Mouse (Mus musculus): ENCODE results near the gene Tmem72.

The Tmem72 gene

DNA sequence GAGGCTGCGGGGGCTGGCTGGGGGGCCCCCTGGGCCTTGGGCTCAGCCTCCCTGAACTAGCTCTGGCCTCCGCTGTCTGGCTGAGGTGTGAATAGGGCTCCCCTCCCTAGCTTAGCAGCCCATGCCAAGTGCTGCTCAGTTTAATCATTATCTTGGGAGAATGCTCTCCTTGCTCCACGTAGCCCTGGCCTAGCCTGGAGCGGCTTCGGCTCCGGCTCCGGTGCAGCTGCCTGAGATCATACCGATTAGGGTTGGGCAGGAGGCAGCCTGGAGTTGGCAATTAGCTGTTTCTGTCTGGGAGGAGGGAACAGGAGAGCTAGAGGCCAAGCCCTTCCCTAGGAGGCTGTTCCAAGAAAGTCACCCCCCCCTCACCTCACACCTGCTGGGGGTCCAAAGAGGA is at the start of gene Tmem72:
Tmem72 (minus strand) TSS at position 248 of the 400 bp plus-strand sequence.
- DNase-seq (ENCODE audit: low spot score in 2 of 2), result no peak

DNA sequence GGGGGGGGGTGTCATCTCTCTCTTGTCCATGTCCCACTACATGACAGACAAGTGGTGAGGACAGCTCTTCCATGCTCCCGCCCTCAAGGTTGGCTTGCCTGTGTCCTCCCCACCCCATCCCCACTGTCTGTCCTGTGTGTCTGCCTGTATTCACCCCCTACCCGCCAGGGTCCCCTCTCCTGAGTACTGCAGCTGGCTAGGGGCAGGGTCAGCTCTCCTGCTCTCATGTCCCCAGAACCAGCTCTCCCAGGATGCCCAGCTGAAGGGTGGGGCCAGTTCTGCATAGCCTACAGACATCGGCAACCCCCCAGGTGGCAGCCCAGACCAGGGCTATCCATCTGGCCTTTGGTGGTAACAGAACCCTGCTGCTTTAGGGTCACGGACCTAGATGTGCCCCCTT is 47.8 kb upstream of the Tmem72 start:
- no peak for DNase-seq (ENCODE audit: low spot score in 2 of 2)

DNA sequence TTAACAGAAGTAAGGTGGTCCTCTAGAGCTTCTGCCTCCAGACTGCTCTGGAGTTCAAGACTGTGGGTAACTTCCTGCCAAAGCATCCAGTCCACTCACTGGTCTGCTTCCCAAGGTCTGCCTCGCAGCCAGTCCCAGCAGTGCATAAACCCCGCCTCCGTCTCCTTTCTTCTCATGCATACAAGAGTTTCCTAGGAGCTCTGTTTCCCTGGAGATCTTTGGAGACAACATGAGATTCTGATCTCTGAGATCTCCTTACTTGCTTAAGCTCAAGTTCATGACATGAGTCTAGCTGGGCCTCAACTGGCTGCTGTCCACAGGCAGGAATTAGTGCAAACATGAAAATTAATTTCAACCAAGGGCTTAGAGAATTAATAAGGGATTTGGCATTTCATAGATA is 45.6 kb upstream of the Tmem72 start:
- no peak for DNase-seq (ENCODE audit: low spot score in 2 of 2)

DNA sequence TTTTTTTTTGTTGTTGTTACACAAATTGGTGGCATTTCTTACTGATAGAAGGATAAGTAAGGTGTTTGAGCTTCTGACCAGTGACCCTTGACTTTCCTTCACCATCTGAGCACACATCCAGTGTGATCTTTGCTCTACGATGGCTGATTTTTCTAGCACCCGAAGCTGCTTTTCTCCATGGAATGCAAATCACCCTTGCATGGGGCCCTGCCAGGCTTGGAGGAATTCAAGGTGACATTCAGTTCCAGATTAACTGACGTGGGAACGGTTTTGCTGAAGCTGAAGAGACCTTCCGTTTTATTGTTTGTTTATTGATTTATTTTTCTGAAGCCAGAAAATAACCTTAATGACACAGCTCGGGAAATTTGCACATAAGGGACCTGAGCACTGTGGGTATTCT is 43.5 kb upstream of the Tmem72 start:
- no peak for DNase-seq (ENCODE audit: low spot score in 2 of 2)

DNA sequence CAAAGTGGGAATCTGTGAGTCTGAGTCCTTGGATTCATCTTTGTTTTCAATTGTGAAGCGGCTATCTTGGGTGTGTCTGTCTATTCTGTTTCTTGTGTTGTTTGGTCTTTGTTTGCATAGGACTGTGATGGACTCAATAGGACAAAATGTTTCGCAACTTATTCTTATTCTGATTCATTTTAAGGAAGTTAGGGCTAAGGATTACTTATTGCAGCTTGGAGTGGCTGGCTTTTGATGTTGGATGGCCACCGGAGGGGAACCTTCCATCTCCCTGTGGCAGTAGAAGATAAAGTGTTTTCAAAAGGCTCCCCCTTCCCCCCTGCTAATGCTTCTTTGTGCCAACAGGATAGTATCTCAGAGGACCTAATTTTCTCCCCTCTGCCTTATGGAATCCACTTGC is 39.7 kb upstream of the Tmem72 start:
- no peak for DNase-seq (ENCODE audit: low spot score in 2 of 2)

DNA sequence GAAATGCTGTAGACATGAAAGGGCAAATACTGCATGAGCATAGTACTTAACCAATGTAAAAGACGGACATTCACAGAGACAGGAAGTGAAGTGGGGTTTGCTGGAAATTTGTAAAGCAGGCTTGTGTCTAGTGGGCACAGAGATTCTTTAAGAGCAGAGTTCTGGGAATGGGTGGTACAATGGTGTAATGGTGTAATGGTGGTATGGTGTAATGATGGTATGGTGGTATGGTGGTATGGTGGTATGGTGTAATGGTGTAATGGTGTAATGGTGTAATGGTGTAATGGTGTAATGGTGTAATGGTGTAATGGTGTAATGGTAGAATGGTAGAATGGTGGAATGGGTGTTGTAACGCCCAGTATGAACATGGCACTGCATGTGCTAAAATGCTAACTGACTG is 21.3 kb upstream of the Tmem72 start:
- DNase-seq (ENCODE audit: low spot score in 2 of 2), result no peak

DNA sequence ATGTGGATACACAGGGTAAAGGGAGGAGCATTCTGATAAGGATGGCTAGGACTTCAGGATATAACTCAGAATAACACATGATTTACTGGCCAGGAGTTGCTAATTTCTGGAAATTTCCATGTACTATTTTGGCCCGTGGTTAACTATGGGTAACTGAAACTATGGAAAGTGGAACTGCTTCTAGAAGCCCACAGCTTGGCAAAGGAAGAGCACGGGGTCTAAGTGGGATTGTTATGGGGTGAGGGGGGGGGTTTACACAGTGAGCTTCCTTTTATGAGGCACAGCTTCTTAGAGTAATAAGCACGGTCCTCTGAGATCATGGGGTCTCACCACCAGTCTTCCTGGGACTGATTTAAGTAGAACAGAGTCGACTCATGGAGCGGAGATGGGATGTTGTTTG is 18.6 kb upstream of the Tmem72 start:
- no peak for DNase-seq (ENCODE audit: low spot score in 2 of 2)

DNA sequence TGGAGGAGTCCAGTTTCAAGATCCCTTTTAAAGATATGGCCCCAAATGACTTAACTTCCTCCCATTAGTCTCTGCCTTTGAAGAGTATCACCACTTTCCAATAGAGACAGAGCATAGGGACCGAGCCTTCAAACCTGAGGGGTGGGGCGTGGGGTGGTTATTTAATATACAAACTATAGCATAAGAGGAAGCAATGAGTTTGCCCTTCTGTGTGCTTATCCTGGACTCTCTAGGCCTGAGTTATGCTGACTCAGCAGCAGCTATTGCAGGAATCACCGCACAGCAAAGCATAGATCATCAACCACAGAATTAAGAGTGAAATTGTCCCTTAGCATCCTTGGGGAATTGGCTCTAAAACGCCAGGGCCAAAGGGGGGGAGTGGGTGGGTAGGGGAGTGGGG is 16.9 kb upstream of the Tmem72 start:
- DNase-seq (ENCODE audit: low spot score in 2 of 2), result no peak

DNA sequence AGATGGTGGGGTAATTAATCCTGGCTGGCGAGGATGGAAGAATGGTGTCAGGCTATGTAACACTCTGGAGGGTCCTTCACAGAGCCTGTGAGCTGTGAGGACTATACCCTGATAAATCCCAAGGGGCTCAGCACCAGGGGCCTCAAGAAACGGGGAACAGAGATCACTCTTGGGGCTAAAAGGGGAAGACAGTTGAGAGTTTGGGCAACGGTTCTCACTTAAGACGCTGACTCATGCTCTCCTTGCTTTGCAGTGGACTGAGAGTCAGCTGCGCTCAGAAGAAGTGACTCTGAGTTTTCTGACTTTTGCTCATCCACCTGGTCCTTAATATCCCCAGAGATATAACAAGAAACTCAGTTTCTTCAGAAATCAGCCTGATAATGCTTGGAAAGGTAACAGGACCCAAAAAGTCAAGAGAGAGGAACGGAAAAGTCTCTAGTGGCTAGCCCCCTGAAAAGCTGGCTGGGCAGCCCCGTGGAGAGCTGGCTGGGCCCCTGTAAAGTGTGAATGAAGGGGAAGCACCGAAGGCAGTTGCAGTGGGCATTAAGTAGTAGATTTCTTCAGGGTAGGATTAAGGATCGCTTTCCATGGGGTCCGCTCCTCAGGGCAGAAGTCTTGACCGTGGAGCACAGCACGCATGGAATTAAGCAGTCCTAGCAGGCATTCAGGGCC is 7.9 kb upstream of the Tmem72 start:
- no peak for DNase-seq (ENCODE audit: low spot score in 2 of 2)

DNA sequence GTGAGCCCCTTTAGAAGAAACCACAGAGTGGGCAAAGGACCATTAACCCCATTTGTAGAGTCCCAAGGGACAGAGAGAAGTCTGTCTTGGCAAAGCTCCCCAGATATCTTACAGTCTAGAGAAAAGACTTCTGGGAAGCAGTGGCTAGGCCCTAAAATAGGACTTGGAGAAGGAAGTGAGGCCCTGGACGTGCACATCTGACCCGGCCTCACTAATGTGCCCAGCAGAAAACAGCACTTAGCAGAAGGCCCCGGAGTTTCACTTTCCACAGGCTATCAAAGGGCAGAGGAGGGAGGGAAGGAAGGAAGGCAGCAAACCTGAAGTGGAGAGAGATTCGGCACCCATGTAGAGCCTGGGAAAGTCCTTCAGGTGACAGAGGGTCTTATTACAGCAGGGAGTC is 2.2 kb upstream of the Tmem72 start:
- DNase-seq (ENCODE audit: low spot score in 2 of 2), result no peak

DNA sequence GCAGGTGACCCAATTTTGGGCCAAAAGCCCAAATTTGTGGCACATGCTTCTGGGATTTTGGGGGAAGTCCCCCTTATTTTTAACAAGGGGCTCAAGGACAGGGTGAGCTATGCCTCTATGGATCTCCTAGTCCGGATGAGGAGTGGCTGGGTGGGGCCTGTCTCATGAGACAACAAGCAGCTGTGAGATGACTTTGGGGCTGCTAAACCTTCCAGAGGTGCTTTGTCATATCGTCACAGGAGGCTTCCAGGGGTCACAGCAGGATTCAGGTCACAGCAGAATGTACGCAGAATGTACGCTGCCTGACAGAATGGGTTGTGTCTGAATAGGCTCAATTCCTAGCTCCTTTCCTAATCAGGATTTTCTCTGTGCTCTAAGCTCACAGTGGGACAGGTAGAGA is 1.6 kb upstream of the Tmem72 start:
- DNase-seq (ENCODE audit: low spot score in 2 of 2), result no peak

DNA sequence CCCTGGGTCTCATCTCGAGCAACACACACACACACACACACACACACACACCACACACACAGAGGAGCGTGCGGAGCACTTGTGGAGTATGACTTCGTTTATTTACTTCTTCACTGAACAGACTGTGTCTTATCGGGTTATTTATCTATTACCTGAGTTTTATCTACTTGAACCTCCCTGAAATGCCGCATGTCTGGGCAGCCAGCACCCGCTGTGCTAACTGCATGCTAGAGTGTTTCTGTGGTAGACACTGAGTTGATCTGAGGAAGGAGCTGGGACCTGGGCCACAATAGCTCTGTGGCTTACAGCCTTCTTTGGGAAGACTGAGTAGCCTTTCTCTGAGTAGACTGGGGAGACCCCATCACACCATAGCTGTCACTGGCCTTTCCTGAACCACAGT is 1.1 kb upstream of the Tmem72 start:
- no peak for DNase-seq (ENCODE audit: low spot score in 2 of 2)

DNA sequence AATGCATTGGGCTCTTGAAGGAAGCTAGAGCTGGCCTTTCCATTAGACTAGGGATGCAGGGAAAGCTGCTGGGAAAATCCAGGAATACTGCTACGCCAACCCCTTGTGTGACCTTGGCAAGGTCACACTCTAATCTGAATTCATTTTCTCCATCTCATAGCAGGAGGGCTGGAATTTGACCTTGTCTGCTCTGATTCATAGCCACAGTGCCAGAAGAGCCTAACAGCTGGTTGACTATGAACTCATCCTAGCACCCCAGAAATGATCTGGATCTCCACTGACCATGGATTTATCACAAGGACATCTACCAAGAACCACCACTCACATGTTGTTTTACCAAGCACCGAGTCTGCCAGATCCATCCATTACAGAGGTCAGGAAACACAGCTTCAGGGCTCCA is 1.5 kb downstream of the Tmem72 start:
- no peak for DNase-seq (ENCODE audit: low spot score in 2 of 2)

DNA sequence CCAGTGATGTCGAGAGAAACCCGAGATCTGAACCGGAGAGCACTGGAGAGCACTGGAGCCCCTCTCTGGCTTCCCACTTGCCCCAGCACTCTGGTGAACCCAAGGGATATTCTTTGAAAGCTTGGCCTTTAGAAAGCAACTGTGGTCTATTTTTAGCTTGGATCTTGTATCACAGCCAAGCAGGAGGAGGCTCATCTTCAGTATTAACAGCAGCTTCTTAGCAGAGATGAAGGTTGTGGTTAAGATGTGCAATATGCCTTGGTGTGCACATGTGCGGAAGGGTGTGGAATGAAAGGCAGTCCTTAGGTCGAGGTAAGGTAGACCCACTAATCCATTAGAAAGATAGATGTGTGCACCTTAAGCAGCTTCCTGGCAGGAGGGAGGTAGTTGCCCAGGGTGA is 2.1 kb downstream of the Tmem72 start:
- DNase-seq (ENCODE audit: low spot score in 2 of 2), result no peak

DNA sequence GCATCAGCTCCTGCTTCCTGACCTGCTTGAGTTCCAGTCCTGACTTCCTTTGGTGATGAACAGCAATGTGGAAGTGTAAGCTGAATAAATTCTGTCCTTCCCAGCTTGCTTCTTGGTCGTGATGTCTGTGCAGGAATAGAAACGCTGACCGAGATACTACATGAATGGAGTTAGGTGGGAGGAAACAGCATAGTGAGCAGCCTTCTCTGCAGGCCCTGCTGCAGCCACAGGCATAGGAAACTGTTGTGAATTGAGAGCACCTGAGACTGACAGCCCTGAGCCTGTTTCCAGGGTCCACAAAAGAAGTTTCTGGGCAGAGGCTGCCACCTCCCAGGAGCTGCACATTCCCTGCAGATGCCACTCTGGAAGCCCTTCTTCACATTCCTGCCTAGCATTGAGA is 2.7 kb downstream of the Tmem72 start:
- no peak for DNase-seq (ENCODE audit: low spot score in 2 of 2)

DNA sequence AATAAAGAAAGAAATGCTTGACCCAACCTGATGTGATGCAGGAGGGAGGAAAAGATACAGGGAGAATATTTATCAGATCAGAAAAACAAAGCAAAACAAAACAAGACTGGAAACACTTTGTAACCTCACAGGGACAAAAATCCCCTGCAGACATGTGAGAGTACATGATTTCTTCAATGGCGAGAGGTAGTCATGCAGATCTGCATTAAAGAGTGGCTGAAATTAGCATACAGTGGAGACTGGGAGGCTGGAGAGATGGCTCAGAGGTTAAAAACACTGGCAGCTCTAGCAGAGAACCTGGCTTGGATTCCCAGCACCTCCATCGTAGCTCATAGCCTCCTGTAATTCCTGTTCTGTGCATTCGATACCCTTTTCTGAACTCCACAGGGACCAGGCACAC is 4.2 kb downstream of the Tmem72 start:
- no peak for DNase-seq (ENCODE audit: low spot score in 2 of 2)

DNA sequence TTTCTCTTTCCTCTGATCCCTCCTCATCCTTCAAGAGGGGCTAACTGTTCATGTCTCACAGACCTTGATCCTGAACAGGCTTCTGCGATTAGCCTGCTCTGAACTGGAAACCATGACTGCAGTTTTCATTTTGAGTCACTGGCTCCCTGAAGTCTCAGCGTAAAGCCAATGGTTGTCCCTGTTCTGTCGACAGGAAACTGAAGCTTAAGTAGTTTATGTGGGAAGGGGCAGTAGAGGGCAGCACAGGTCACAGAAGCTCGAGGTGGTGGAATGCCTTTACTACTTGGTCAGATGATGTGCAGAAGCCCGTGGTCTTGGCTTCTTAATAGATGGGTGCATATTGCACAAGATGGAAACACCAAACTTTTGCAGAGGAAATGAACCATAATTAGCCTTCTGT is 4.7 kb downstream of the Tmem72 start:
- no peak for DNase-seq (ENCODE audit: low spot score in 2 of 2)

DNA sequence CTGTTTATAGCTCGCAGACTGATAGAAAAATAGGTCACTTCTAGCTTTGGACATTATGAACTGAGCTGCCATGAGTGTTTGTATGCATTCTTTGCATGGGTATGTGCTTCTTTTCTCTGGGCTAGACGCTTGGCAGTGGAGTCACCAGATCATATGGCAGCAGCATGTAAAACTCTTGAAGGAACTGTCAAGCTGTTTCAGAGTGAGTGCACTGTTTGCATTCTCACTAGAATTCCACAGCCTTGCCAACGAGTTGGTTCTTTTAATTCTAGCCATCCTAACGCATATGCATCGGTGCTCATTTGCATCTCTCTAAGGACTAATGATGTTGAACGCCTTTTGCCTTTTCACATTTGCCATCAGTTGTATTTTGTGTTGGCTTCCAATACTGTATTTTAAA is 12.4 kb downstream of the Tmem72 start:
- DNase-seq (ENCODE audit: low spot score in 2 of 2), result no peak

DNA sequence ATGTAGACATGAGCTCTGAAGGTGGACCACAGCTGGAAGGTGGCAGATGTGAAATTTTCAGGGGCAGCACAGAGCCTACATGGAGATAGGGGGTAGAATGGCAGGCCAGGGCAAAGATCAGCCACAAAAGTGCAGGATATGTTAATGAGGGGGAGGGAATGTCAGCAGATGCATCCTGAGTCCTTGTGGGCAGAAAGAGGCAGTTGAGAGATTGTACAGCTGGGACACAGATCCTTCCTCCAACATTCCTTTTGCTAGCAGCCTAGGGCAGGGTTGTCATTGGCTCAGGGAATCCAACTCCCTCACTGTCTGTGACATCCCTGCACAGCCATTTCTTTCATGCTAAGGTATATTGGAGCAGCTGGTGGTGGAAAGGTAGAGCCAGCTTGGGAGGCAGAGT is 15.9 kb downstream of the Tmem72 start:
- DNase-seq (ENCODE audit: low spot score in 2 of 2), result no peak

DNA sequence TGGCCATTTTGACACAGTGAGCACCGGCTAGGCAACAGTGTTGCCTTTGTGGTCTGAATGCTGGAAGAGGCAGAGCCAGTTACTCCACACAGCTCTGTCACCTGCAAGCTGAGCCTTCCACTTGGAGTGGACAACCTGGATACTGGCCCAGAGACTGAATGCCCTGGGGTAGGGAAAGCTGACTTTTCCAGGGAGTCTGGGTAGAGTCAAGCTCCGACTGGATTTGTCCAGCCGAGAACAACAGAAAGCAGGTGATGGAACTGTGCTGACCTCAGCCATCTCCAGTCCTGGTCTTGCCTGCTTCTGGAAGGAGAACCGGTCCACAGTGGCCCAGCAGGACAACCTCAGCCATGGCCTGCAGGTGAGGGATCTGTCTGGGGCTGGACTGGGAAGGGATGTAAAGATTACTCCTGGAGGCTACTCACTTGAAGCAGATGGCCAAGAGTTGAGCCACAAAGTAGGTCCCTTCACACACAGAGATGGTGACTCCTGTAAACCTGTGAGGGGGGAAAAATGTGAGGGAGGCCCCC is 18.8 kb downstream of the Tmem72 start:
- DNase-seq (ENCODE audit: low spot score in 2 of 2), result no peak

DNA sequence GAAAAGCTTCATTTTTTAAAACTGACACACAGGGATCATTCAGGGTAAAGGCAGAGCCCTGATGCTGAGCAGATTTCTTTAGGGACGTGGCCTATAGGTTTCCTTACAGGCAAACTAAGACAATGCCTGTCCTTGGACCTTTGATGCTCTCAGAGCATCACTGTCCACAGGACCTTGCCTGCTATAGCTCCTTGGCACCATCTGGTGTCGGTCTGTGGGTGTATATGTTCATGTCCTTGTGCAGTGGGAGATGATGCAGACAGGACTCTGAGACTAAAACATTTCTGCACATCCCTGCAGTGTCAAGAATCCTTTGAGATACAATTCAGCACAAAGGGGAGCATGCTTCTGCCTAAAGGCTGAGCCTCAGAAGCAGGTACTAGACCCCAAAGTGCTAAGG is 19.3 kb downstream of the Tmem72 start:
- DNase-seq (ENCODE audit: low spot score in 2 of 2), result no peak

DNA sequence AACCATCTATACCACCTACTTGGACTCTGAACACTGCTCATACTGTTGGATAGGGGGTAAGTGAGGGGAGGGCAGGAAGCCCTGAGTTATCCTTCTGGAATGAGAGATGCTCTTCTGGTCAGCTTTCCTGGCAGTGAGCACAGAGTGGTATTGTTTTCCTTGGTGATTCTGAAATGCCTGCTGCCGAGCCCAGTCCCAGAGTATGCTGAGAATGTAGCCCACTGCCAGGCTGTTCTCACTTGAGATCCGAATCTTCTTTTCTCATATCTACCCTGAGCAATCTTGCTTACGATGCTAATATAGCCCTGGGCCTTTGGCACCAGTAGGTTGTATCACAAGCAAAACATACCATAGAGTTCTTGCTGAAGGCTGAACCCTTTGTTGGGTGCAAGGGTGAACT is 22.4 kb downstream of the Tmem72 start:
- no peak for DNase-seq (ENCODE audit: low spot score in 2 of 2)

DNA sequence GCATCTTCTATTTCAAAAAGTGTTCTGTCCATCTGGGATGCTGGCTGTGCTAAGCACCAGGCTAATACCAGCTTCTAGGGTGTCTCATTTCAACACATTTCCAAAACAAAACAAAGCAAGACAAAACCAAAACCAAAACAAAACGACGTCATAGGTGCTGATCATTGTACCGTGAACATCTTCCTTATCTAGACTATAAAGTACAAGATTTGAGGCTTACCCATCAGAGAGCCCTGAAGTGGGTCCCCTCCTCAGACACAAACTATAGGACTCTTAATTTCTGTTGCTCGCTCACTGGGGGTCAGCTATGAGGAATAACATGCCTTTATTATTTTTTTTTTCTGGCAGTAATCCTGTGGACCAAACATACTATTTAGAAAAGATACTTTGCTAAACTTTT is 23.1 kb downstream of the Tmem72 start:
- no peak for DNase-seq (ENCODE audit: low spot score in 2 of 2)

DNA sequence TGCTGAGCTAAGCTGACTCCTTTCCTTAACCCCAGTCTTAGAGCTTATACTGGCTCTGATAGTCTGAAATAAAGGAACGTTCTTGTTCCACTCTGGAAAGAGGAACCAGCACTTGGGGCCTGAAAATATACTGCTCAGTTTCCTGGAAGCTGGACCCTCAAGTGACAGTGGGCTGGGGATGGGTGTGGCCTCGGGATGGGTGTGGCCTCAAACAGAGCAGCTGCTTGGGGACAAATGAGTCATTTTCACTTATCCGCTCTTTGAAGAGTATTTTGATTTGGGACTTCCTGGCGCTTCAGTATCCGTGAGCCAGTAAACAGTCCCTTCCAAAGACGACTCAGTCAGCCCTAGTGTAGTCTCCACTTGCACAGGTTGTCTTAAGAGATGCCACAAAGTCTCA is 34.4 kb downstream of the Tmem72 start:
- no peak for DNase-seq (ENCODE audit: low spot score in 2 of 2)

All from cerebellum, postnatal 4 days (tissue).